Mouse (Mus musculus) heart, embryonic 11.5 days (tissue): ENCODE data around the gene Synj2. TPM values are rescaled to one million over a fixed set of nuclear protein-coding genes. Genes with fewer than 3 reads are reported as not detected.

ENCODE experiments used
- ATAC-seq: fragments of 200-750 bp; cut with Nextera tagmentation; replicated peaks from 2 replicates; pipeline ENCODE4 v1.8.0; 2017; ENCODE audit warnings: moderate library complexity; ENCODE audit not compliant: insufficient number of reproducible peaks, low FRiP score, low TSS enrichment
- H3K27ac ChIP-seq: fragments of 300-500 bp; sonication (generic); 2 replicates; pipeline ENCODE4 v1.5.1; 2014; ENCODE audit warnings: mild to moderate bottlenecking, low read depth, low read length
- H3K27me3 ChIP-seq: fragments of 300-500 bp; sonication (generic); 2 replicates; pipeline ENCODE4 v1.6.1; 2014; ENCODE audit warnings: mild to moderate bottlenecking, low read length, mixed read lengths; ENCODE audit not compliant: control insufficient read depth, insufficient read depth
- H3K36me3 ChIP-seq: fragments of 300-500 bp; sonication (generic); 2 replicates; pipeline ENCODE4 v1.6.1; 2014; ENCODE audit warnings: mild to moderate bottlenecking, low read length, moderate library complexity, mixed read lengths; ENCODE audit not compliant: control insufficient read depth, insufficient read depth
- H3K4me1 ChIP-seq: fragments of 300-500 bp; sonication (generic); 2 replicates; pipeline ENCODE4 v1.6.1; 2014; ENCODE audit warnings: low read length; ENCODE audit not compliant: control insufficient read depth, insufficient read depth
- H3K4me2 ChIP-seq: fragments of 300-500 bp; sonication (generic); 2 replicates; pipeline ENCODE4 v1.6.1; 2014; ENCODE audit warnings: mild to moderate bottlenecking, moderate library complexity
- H3K4me3 ChIP-seq: fragments of 300-500 bp; sonication (generic); 2 replicates; pipeline ENCODE4 v1.5.1; 2014; ENCODE audit warnings: low read depth, low read length
- H3K9ac ChIP-seq: fragments of 300-500 bp; sonication (generic); 2 replicates; pipeline ENCODE4 v1.6.1; 2014; ENCODE audit warnings: mild to moderate bottlenecking, low read depth, low read length, moderate library complexity
- H3K9me3 ChIP-seq: fragments of 300-500 bp; sonication (generic); replicated peaks from 2 replicates; pipeline ENCODE4 v1.6.1; 2016; ENCODE audit warnings: low read length; ENCODE audit not compliant: control insufficient read depth
- WGBS: fragments of 180-500 bp; shearing (Covaris S2); extraction: QIAGEN DNeasy Blood & Tissue Kit; methylation state at CpG from one replicate; pipeline ENCODE4 v1.1.7; 2014; ENCODE audit not compliant: insufficient replicate concordance; 5-methylcytosine and 5-hydroxymethylcytosine counted together
- polyA plus RNA-seq: library from polyadenylated mRNA; unstranded; fragments of >200 nt; fragmentation: Nextera tagmentation; extraction: Ambion mirVana; gene quantifications from 2 replicates; pipeline ENCODE4 v1.2.1, GENCODE M21; 2014

Synj2 gene
- polyA plus RNA-seq, 1 experiment from 2014 or later: 3.0 TPM

GRCm38 (mm10) chr17:5975099-5975977 is 34.3 kb downstream of the Synj2 start:
- H3K4me2 ChIP-seq: peak overlapping the region; percentile 20
- H3K9me3 ChIP-seq: no peaks in the 10 kb centered on the region
- 41% methylated on average over 23 of the region's 23 CpGs for WGBS
- H3K27ac ChIP-seq: 0 out of 2 replicates have a peak overlapping the region, but pooled peaks have one; percentile 6
- H3K9ac ChIP-seq: no peak overlapping the region
- H3K27me3 ChIP-seq: no peaks in the 10 kb centered on the region
- peaks cover 41% of the 10 kb centered on the region for H3K4me1 ChIP-seq
- no peaks in the 10 kb centered on the region for H3K36me3 ChIP-seq
- no peak overlapping the region for H3K4me3 ChIP-seq
- ATAC-seq: peak; percentile 35

GRCm38 (mm10) chr17:5976221-5977055 is 35.4 kb downstream of the Synj2 start:
- Histone ChIP-seq H3K9ac (0 out of 2 replicates have a peak overlapping the region, but pooled peaks have one; percentile 34), H3K36me3 (no peaks in the 10 kb centered on the region), H3K27ac (0 out of 2 replicates have a peak overlapping the region, but pooled peaks have one; percentile 18), H3K4me2 (no peak overlapping the region), H3K4me1 (peaks cover 41% of the 10 kb centered on the region), H3K4me3 (no peak overlapping the region), H3K27me3 (no peaks in the 10 kb centered on the region), H3K9me3 (no peaks in the 10 kb centered on the region)
- WGBS: 62% methylated on average over 20 of the region's 20 CpGs
- ATAC-seq: no peak

- ATAC-seq: no peak
- Histone ChIP-seq H3K9ac (0 out of 2 replicates have a peak overlapping the region, but pooled peaks have one; percentile 34), H3K4me1 (peaks cover 43% of the 10 kb centered on the region)
These were observed 36.2 kb downstream of the Synj2 start for GRCm38 (mm10) chr17:5977056-5977920.

GRCm38 (mm10) chr17:5977921-5978504 is 36.9 kb downstream of the Synj2 start:
- Histone ChIP-seq H3K9ac (0 out of 2 replicates have a peak overlapping the region, but pooled peaks have one; percentile 28), H3K36me3 (no peaks in the 10 kb centered on the region), H3K4me1 (peaks cover 44% of the 10 kb centered on the region), H3K27me3 (no peaks in the 10 kb centered on the region), H3K4me3 (no peak overlapping the region), H3K27ac (peak overlapping the region; percentile 62), H3K4me2 (peak overlapping the region; percentile 8), H3K9me3 (no peaks in the 10 kb centered on the region)
- WGBS: 66% methylated on average over 8 of the region's 8 CpGs
- no peak for ATAC-seq

More at GRCm38 (mm10) chr17:5977056-5977920, 36.2 kb downstream of the Synj2 start:
- Histone ChIP-seq H3K27ac (peak overlapping the region; percentile 18; the same call in 1 of the 2 replicates), H3K9me3 (no peaks in the 10 kb centered on the region), H3K4me2 (no peak overlapping the region), H3K4me3 (no peak overlapping the region), H3K36me3 (no peaks in the 10 kb centered on the region), H3K27me3 (no peaks in the 10 kb centered on the region)
- WGBS: 39% methylated on average over 16 of the region's 16 CpGs

GRCm38 (mm10) chr17:5978505-5979077 is 37.5 kb downstream of the Synj2 start:
- peak overlapping the region; percentile 62 for H3K27ac ChIP-seq
- H3K9ac ChIP-seq: no peak overlapping the region
- WGBS: 45% methylated on average over 10 of the region's 10 CpGs

GRCm38 (mm10) chr17:5980860-5981259 is 39.8 kb downstream of the Synj2 start:
- no peak overlapping the region for H3K27ac ChIP-seq
- H3K36me3 ChIP-seq: no peaks in the 10 kb centered on the region
- H3K4me2 ChIP-seq: no peak overlapping the region
- H3K4me1 ChIP-seq: peaks cover 35% of the 10 kb centered on the region
- ATAC-seq: no peak
- WGBS: 35% methylated on average over 6 of the region's 6 CpGs
- H3K27me3 ChIP-seq: no peaks in the 10 kb centered on the region
- no peaks in the 10 kb centered on the region for H3K9me3 ChIP-seq
- H3K9ac ChIP-seq: no peak overlapping the region
- no peak overlapping the region for H3K4me3 ChIP-seq

More at GRCm38 (mm10) chr17:5978505-5979077, 37.5 kb downstream of the Synj2 start:
- ATAC-seq: no peak
- H3K36me3 ChIP-seq: no peaks in the 10 kb centered on the region
- H3K4me3 ChIP-seq: no peak overlapping the region
- H3K27me3 ChIP-seq: no peaks in the 10 kb centered on the region
- H3K9me3 ChIP-seq: no peaks in the 10 kb centered on the region
- peaks cover 44% of the 10 kb centered on the region for H3K4me1 ChIP-seq
- H3K4me2 ChIP-seq: peak overlapping the region; percentile 8

- no peaks in the 10 kb centered on the region for H3K9me3 ChIP-seq
- H3K27me3 ChIP-seq: no peaks in the 10 kb centered on the region
- no peak overlapping the region for H3K9ac ChIP-seq
- H3K4me3 ChIP-seq: no peak overlapping the region
- 73% methylated on average over 6 of the region's 6 CpGs for WGBS
- H3K27ac ChIP-seq: no peak overlapping the region
- no peaks in the 10 kb centered on the region for H3K36me3 ChIP-seq
- no peak for ATAC-seq
- no peak overlapping the region for H3K4me2 ChIP-seq
- peaks cover 18% of the 10 kb centered on the region for H3K4me1 ChIP-seq
These were observed 42.1 kb downstream of the Synj2 start for GRCm38 (mm10) chr17:5983150-5983549.
